Mouse (Mus musculus): ENCODE data around the gene Armc6. TPM values are rescaled to one million over a fixed set of nuclear protein-coding genes. Genes with fewer than 3 reads are reported as not detected.

The Armc6 gene
- polyA plus RNA-seq, 1 experiment from 2014 or later, result 22.1 TPM

- Histone ChIP-seq H3K4me1 (ENCODE audit: control insufficient read depth, insufficient read depth, low read length) (peaks cover 8% of the 10 kb centered on the region; the same call in 1 of the 2 replicates), H3K27ac (ENCODE audit: low read length) (no peak overlapping the region), H3K9me3 (replicated peaks; ENCODE audit: control insufficient read depth, low read length) (no peaks in the 10 kb centered on the region), H3K4me3 (ENCODE audit: low read length) (no peak overlapping the region), H3K27me3 (ENCODE audit: control insufficient read depth, insufficient read depth, low read length) (no peaks in the 10 kb centered on the region), H3K4me2 (ENCODE audit: low read depth, low read length) (no peak overlapping the region), H3K36me3 (ENCODE audit: control insufficient read depth, insufficient read depth) (no peaks in the 10 kb centered on the region), H3K9ac (ENCODE audit: low read length) (no peak overlapping the region)
- no peak for ATAC-seq (replicated peaks; ENCODE audit: extremely low read depth, insufficient read depth, low FRiP score)
- WGBS, result 57% methylated on average over 7 of the region's 7 CpGs
Observed at GRCm38 (mm10) chr8:70197603-70198002, 36.7 kb downstream of the Armc6 start.

- Histone ChIP-seq H3K36me3 (ENCODE audit: control insufficient read depth, insufficient read depth) (peaks cover 3% of the 10 kb centered on the region), H3K4me3 (ENCODE audit: low read length) (no peak overlapping the region), H3K27ac (ENCODE audit: low read length) (no peak overlapping the region), H3K4me2 (ENCODE audit: low read depth, low read length) (no peak overlapping the region), H3K9me3 (replicated peaks; ENCODE audit: control insufficient read depth, low read length) (no peaks in the 10 kb centered on the region), H3K4me1 (ENCODE audit: control insufficient read depth, insufficient read depth, low read length) (peaks cover 8% of the 10 kb centered on the region; the same call in 1 of the 2 replicates), H3K27me3 (ENCODE audit: control insufficient read depth, insufficient read depth, low read length) (no peaks in the 10 kb centered on the region), H3K9ac (ENCODE audit: low read length) (no peak overlapping the region)
- ATAC-seq (replicated peaks; ENCODE audit: extremely low read depth, insufficient read depth, low FRiP score), result no peak
- 83% methylated on average over 2 of the region's 2 CpGs for WGBS
Observed at GRCm38 (mm10) chr8:70195762-70196161, 38.5 kb downstream of the Armc6 start.

DNA sequence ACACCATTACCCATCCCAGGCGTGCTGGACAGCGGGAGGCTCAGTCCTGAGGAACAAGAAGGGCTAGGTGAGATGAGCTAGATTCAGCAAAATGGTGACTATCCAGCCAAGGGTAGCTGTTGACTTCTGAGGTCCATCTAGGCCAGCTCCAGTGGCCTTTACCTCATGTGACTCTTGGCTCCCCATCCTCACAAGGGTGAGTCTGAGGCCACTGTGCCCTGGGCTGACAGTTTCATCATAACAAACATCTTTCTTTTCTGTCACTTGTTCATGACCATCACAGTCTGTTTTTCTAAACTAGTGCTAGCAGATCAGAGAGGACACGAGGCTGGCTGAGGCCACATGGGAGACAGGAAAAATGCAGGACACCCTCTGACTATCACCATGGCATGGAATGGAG is 40.1 kb downstream of the Armc6 start:
- no peak for ATAC-seq (replicated peaks; ENCODE audit: extremely low read depth, insufficient read depth, low FRiP score)
- 79% methylated on average over 3 of the region's 3 CpGs for WGBS

DNA sequence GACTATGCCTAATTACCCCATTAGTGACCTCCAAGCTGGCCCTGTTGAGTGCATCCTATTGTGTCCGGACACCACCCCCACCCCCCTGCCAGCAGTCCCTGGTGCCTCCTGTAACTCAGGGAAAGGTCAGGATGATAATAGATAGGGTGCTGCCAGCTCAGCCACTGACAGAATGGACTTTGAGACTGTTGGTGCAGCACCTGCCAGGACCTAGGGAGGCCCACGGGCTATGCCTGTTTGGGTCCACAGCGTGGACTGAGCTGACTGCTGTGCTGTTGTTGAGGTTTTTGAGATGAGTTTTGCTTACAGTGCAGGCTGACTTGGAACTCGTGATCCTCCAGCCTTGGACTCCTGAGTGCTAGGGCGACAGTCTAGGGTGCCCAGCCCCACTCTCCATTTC is 41.0 kb downstream of the Armc6 start:
- 62% methylated on average over 5 of the region's 5 CpGs for WGBS
- no peaks in the 10 kb centered on the region for H3K4me1 ChIP-seq (ENCODE audit: control insufficient read depth, insufficient read depth, low read length)
- no peak overlapping the region for H3K4me2 ChIP-seq (ENCODE audit: low read depth, low read length)
- H3K9me3 ChIP-seq (replicated peaks; ENCODE audit: control insufficient read depth, low read length), result no peaks in the 10 kb centered on the region
- no peaks in the 10 kb centered on the region for H3K27me3 ChIP-seq (ENCODE audit: control insufficient read depth, insufficient read depth, low read length)
- no peak overlapping the region for H3K9ac ChIP-seq (ENCODE audit: low read length)
- H3K4me3 ChIP-seq (ENCODE audit: low read length), result no peak overlapping the region
- no peak for ATAC-seq (replicated peaks; ENCODE audit: extremely low read depth, insufficient read depth, low FRiP score)
- H3K36me3 ChIP-seq (ENCODE audit: control insufficient read depth, insufficient read depth), result peaks cover 3% of the 10 kb centered on the region
- no peak overlapping the region for H3K27ac ChIP-seq (ENCODE audit: low read length)

More for the DNA sequence above, 40.1 kb downstream of the Armc6 start:
- no peak overlapping the region for H3K4me2 ChIP-seq (ENCODE audit: low read depth, low read length)
- H3K27me3 ChIP-seq (ENCODE audit: control insufficient read depth, insufficient read depth, low read length), result no peaks in the 10 kb centered on the region
- H3K4me3 ChIP-seq (ENCODE audit: low read length), result no peak overlapping the region
- no peak overlapping the region for H3K9ac ChIP-seq (ENCODE audit: low read length)
- H3K27ac ChIP-seq (ENCODE audit: low read length), result no peak overlapping the region
- H3K9me3 ChIP-seq (replicated peaks; ENCODE audit: control insufficient read depth, low read length), result no peaks in the 10 kb centered on the region
- H3K36me3 ChIP-seq (ENCODE audit: control insufficient read depth, insufficient read depth), result peaks cover 3% of the 10 kb centered on the region
- H3K4me1 ChIP-seq (ENCODE audit: control insufficient read depth, insufficient read depth, low read length), result no peaks in the 10 kb centered on the region

DNA sequence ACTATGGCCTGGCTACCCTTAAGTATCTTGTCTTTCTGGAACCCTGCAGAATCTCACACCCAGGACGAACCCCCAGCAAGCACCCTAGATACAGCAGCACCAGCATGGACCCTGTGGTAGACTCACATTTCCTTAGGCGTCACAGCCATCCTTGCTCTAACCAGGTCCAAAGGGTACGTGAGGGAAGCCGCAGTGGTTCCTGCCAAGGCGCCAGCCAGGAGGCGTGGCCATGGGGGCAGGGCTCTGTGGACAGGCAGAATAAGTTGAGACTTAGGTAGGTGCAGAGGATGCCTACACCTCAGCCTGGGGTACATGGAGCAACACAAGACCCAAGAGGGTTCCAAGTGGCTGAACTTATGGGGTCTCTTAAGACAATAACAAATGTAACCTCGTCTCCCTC is 45.6 kb downstream of the Armc6 start:
- H3K9me3 ChIP-seq (replicated peaks; ENCODE audit: control insufficient read depth, low read length), result no peaks in the 10 kb centered on the region
- WGBS, result 67% methylated on average over 7 of the region's 7 CpGs
- H3K4me3 ChIP-seq (ENCODE audit: low read length), result no peak overlapping the region
- H3K9ac ChIP-seq (ENCODE audit: low read length), result no peak overlapping the region
- no peak overlapping the region for H3K4me2 ChIP-seq (ENCODE audit: low read depth, low read length)
- no peaks in the 10 kb centered on the region for H3K27me3 ChIP-seq (ENCODE audit: control insufficient read depth, insufficient read depth, low read length)
- H3K27ac ChIP-seq (ENCODE audit: low read length), result no peak overlapping the region
- peaks cover 8% of the 10 kb centered on the region for H3K36me3 ChIP-seq (ENCODE audit: control insufficient read depth, insufficient read depth)
- ATAC-seq (replicated peaks; ENCODE audit: extremely low read depth, insufficient read depth, low FRiP score), result no peak
- H3K4me1 ChIP-seq (ENCODE audit: control insufficient read depth, insufficient read depth, low read length), result no peaks in the 10 kb centered on the region

- Histone ChIP-seq H3K36me3 (ENCODE audit: control insufficient read depth, insufficient read depth) (peaks cover 19% of the 10 kb centered on the region), H3K4me1 (ENCODE audit: control insufficient read depth, insufficient read depth, low read length) (no peaks in the 10 kb centered on the region), H3K27ac (ENCODE audit: low read length) (no peak overlapping the region), H3K27me3 (ENCODE audit: control insufficient read depth, insufficient read depth, low read length) (no peaks in the 10 kb centered on the region), H3K4me2 (ENCODE audit: low read depth, low read length) (no peak overlapping the region), H3K9ac (ENCODE audit: low read length) (no peak overlapping the region), H3K4me3 (ENCODE audit: low read length) (no peak overlapping the region), H3K9me3 (replicated peaks; ENCODE audit: control insufficient read depth, low read length) (no peaks in the 10 kb centered on the region)
- ATAC-seq (replicated peaks; ENCODE audit: extremely low read depth, insufficient read depth, low FRiP score), result no peak
- WGBS, result 84% methylated on average over 4 of the region's 4 CpGs
Observed at GRCm38 (mm10) chr8:70183194-70183593, 51.1 kb downstream of the Armc6 start.

- Histone ChIP-seq H3K27me3 (ENCODE audit: control insufficient read depth, insufficient read depth, low read length) (no peaks in the 10 kb centered on the region), H3K9me3 (replicated peaks; ENCODE audit: control insufficient read depth, low read length) (no peaks in the 10 kb centered on the region), H3K4me1 (ENCODE audit: control insufficient read depth, insufficient read depth, low read length) (no peaks in the 10 kb centered on the region), H3K4me3 (ENCODE audit: low read length) (no peak overlapping the region), H3K36me3 (ENCODE audit: control insufficient read depth, insufficient read depth) (peaks cover 16% of the 10 kb centered on the region), H3K27ac (ENCODE audit: low read length) (no peak overlapping the region), H3K4me2 (ENCODE audit: low read depth, low read length) (no peak overlapping the region), H3K9ac (ENCODE audit: low read length) (no peak overlapping the region)
- ATAC-seq (replicated peaks; ENCODE audit: extremely low read depth, insufficient read depth, low FRiP score), result no peak
- WGBS, result 31% methylated on average over 2 of the region's 2 CpGs
Observed at GRCm38 (mm10) chr8:70181903-70182252, 52.4 kb downstream of the Armc6 start.

- H3K9ac ChIP-seq (ENCODE audit: low read length), result no peak overlapping the region
- peaks cover 19% of the 10 kb centered on the region for H3K36me3 ChIP-seq (ENCODE audit: control insufficient read depth, insufficient read depth)
- ATAC-seq (replicated peaks; ENCODE audit: extremely low read depth, insufficient read depth, low FRiP score), result no peak
- H3K4me2 ChIP-seq (ENCODE audit: low read depth, low read length), result no peak overlapping the region
- 72% methylated on average over 16 of the region's 16 CpGs for WGBS
- H3K27me3 ChIP-seq (ENCODE audit: control insufficient read depth, insufficient read depth, low read length), result no peaks in the 10 kb centered on the region
- H3K27ac ChIP-seq (ENCODE audit: low read length), result no peak overlapping the region
- no peaks in the 10 kb centered on the region for H3K4me1 ChIP-seq (ENCODE audit: control insufficient read depth, insufficient read depth, low read length)
- no peak overlapping the region for H3K4me3 ChIP-seq (ENCODE audit: low read length)
- no peaks in the 10 kb centered on the region for H3K9me3 ChIP-seq (replicated peaks; ENCODE audit: control insufficient read depth, low read length)
Observed at GRCm38 (mm10) chr8:70181212-70181902, 52.9 kb downstream of the Armc6 start.

DNA sequence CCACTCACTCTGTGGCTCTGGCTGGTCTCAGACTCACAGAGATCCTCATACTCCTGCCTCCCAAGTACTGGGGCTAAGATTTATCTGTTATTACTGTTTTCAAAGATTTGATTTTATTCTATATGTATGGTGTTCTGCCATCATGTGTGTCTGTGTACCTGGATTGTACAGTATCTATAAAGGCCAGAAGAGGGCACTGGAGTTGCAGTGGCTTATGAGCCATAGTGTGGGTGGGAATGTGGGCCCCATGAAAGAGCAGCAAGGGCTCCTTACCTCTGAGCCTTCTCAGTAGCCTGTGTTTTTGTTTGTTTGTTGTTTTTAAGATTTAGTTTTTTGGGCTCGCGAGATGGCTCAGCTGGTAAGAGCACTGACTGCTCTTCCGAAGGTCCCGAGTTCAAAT is 55.2 kb downstream of the Armc6 start:
- ATAC-seq (replicated peaks; ENCODE audit: extremely low read depth, insufficient read depth, low FRiP score), result no peak
- Histone ChIP-seq H3K9me3 (replicated peaks; ENCODE audit: control insufficient read depth, low read length) (no peaks in the 10 kb centered on the region), H3K27ac (ENCODE audit: low read length) (no peak overlapping the region), H3K4me3 (ENCODE audit: low read length) (no peak overlapping the region), H3K36me3 (ENCODE audit: control insufficient read depth, insufficient read depth) (peaks cover 19% of the 10 kb centered on the region), H3K4me1 (ENCODE audit: control insufficient read depth, insufficient read depth, low read length) (peaks cover 6% of the 10 kb centered on the region), H3K4me2 (ENCODE audit: low read depth, low read length) (no peak overlapping the region), H3K27me3 (ENCODE audit: control insufficient read depth, insufficient read depth, low read length) (no peaks in the 10 kb centered on the region), H3K9ac (ENCODE audit: low read length) (no peak overlapping the region)
- WGBS, result 96% methylated on average over 4 of the region's 4 CpGs
